Mouse (Mus musculus): Measurements from ENCODE around the gene Sdhc. TPM values are rescaled to one million over a fixed set of nuclear protein-coding genes. Genes with fewer than 3 reads are reported as not detected.

Sdhc gene
- total and polyA plus RNA-seq, 2 experiments from 2014 or later: 263 to 313 TPM

DNA sequence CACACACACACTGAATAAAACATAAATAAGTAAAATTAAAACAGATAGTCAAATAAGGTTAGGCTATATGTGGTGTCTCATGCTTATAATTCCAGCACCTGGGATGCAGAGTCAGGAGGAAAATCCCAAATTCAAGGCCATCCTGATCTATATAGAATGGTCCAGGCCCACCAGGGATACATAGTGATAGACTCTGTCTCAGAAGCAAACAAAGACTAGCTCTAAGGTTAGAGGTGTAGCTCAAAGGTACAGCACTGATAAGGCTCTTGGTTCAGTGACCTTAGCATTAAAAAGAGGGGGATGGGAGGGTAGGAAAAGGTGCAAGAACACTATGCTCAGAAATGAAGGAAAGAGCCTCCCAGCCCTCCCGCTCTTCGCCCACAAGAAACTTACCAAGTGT, 14.8 kb downstream of the Sdhc start:
- ATAC-seq (ENCODE audit: low FRiP score): no peak
- Histone ChIP-seq H3K36me3 (ENCODE audit: insufficient read depth, low read length) (peaks cover 22% of the 10 kb centered on the region), H3K9ac (replicated peaks; ENCODE audit: low read length, poor library complexity, severe bottlenecking) (no peak overlapping the region), H3K4me2 (ENCODE audit: low read depth, low read length, poor library complexity, severe bottlenecking) (no peak overlapping the region), H3K9me3 (ENCODE audit: low read length) (no peaks in the 10 kb centered on the region), H3K4me1 (ENCODE audit: insufficient read depth, low read length) (no peaks in the 10 kb centered on the region), H3K27ac (ENCODE audit: low read depth, low read length) (no peak overlapping the region), H3K4me3 (ENCODE audit: low read depth, low read length) (no peak overlapping the region), H3K27me3 (ENCODE audit: insufficient read depth, low read length) (no peaks in the 10 kb centered on the region)
- no peak for TF ChIP-seq CTCF (IDR thresholded peaks at IDR 0.05)
- WGBS: 97% methylated on average over 2 of the region's 2 CpGs
- DNase-seq (ENCODE audit: low spot score): no peak

GRCm38 (mm10) chr1:171130971-171131370, 19.4 kb downstream of the Sdhc start:
- H3K36me3 ChIP-seq (ENCODE audit: insufficient read depth, low read length): peaks cover 35% of the 10 kb centered on the region
- 85% methylated on average over 1 of the region's 1 CpGs for WGBS
- no peak overlapping the region for H3K27ac ChIP-seq (ENCODE audit: low read depth, low read length)
- no peak for ATAC-seq (ENCODE audit: low FRiP score)
- no peak overlapping the region for H3K4me3 ChIP-seq (ENCODE audit: low read depth, low read length)
- no peaks in the 10 kb centered on the region for H3K9me3 ChIP-seq (ENCODE audit: low read length)
- DNase-seq (ENCODE audit: low spot score): no peak
- no peak for TF ChIP-seq CTCF (IDR thresholded peaks at IDR 0.05)
- H3K9ac ChIP-seq (replicated peaks; ENCODE audit: low read length, poor library complexity, severe bottlenecking): no peak overlapping the region
- no peak overlapping the region for H3K4me2 ChIP-seq (ENCODE audit: low read depth, low read length, poor library complexity, severe bottlenecking)
- H3K27me3 ChIP-seq (ENCODE audit: insufficient read depth, low read length): no peaks in the 10 kb centered on the region
- no peaks in the 10 kb centered on the region for H3K4me1 ChIP-seq (ENCODE audit: insufficient read depth, low read length)

DNA sequence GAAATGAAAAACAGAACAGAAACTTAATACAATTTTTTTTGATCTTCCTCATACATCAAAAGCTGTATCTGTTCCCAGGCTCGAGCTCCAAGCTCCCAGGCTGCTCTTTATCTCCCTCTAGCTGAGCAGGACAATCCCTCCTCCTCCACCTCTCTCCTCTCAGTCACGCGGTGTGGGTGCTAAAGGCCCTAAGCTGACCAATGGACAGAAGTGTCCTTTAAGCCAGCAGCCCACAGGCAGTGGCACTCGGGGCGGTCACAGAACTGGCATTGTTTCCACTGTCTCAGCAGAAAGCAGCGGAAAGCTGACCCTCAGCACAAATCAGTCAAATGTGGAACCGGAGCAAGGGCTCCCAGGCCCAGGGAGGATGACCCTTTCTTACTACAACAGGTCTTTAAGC, 21.2 kb downstream of the Sdhc start:
- H3K36me3 ChIP-seq (ENCODE audit: insufficient read depth, low read length): peaks cover 26% of the 10 kb centered on the region
- TF ChIP-seq CTCF (IDR thresholded peaks at IDR 0.05): peak; percentile 22; the same call in 1 of the 2 replicates
- H3K27me3 ChIP-seq (ENCODE audit: insufficient read depth, low read length): no peaks in the 10 kb centered on the region
- ATAC-seq (ENCODE audit: low FRiP score) (no peak), DNase-seq (ENCODE audit: low spot score) (peak; percentile 10)
- no peaks in the 10 kb centered on the region for H3K4me1 ChIP-seq (ENCODE audit: insufficient read depth, low read length)
- no peak overlapping the region for H3K9ac ChIP-seq (replicated peaks; ENCODE audit: low read length, poor library complexity, severe bottlenecking)
- no peak overlapping the region for H3K4me2 ChIP-seq (ENCODE audit: low read depth, low read length, poor library complexity, severe bottlenecking)
- 64% methylated on average over 7 of the region's 7 CpGs for WGBS
- H3K4me3 ChIP-seq (ENCODE audit: low read depth, low read length): no peak overlapping the region
- H3K27ac ChIP-seq (ENCODE audit: low read depth, low read length): no peak overlapping the region
- no peaks in the 10 kb centered on the region for H3K9me3 ChIP-seq (ENCODE audit: low read length)

DNA sequence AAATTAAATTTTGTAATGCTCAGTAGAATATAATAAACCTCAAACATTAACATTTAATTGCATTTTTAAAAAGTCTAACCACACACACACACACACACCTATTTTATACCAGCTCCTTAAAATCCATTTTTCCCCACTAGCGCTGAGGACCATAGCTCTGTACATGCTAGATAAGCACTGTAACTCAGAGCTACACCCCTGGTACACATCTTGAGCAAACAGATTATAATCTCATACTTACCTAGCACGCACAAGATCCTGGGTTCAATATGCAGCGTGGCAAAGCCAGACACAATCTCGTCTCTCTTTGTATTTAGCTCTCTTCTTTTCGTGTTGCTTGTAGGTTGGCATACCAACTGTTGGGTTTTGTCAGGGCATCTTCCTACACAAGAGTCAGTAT, 26.0 kb downstream of the Sdhc start:
- H3K9me3 ChIP-seq (ENCODE audit: low read length): no peaks in the 10 kb centered on the region
- no peak overlapping the region for H3K9ac ChIP-seq (replicated peaks; ENCODE audit: low read length, poor library complexity, severe bottlenecking)
- no peak for DNase-seq (ENCODE audit: low spot score)
- no peak overlapping the region for H3K4me3 ChIP-seq (ENCODE audit: low read depth, low read length)
- TF ChIP-seq CTCF (IDR thresholded peaks at IDR 0.05): no peak
- H3K4me2 ChIP-seq (ENCODE audit: low read depth, low read length, poor library complexity, severe bottlenecking): no peak overlapping the region
- H3K27ac ChIP-seq (ENCODE audit: low read depth, low read length): no peak overlapping the region
- no peak for ATAC-seq (ENCODE audit: low FRiP score)
- no peaks in the 10 kb centered on the region for H3K27me3 ChIP-seq (ENCODE audit: insufficient read depth, low read length)
- no peaks in the 10 kb centered on the region for H3K4me1 ChIP-seq (ENCODE audit: insufficient read depth, low read length)
- 91% methylated on average over 5 of the region's 5 CpGs for WGBS
- H3K36me3 ChIP-seq (ENCODE audit: insufficient read depth, low read length): peaks cover 13% of the 10 kb centered on the region

DNA sequence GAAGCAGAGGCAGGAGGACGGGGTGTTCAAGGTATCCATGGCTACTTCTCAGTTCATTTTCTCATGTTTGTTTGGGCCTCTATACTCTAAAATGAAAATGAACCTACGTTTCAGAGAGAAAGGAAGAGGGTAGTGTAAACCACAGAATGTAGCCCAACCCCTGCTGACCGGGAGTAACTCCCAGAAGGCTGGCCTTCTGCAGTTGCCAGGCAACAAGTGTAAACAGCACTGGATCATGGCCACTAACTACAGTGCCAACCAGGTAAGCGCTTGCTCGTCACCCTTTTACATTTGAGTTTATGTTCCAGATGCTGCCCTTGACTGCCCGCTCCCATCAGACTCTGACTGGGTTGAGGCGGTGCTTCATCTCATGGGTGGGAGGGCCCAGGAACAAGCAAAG, 27.5 kb downstream of the Sdhc start:
- no peak for TF ChIP-seq CTCF (IDR thresholded peaks at IDR 0.05)
- Histone ChIP-seq H3K4me2 (ENCODE audit: low read depth, low read length, poor library complexity, severe bottlenecking) (no peak overlapping the region), H3K9ac (replicated peaks; ENCODE audit: low read length, poor library complexity, severe bottlenecking) (no peak overlapping the region), H3K27me3 (ENCODE audit: insufficient read depth, low read length) (no peaks in the 10 kb centered on the region), H3K36me3 (ENCODE audit: insufficient read depth, low read length) (peaks cover 3% of the 10 kb centered on the region; the same call in 1 of the 2 replicates), H3K4me1 (ENCODE audit: insufficient read depth, low read length) (no peaks in the 10 kb centered on the region), H3K4me3 (ENCODE audit: low read depth, low read length) (no peak overlapping the region), H3K9me3 (ENCODE audit: low read length) (no peaks in the 10 kb centered on the region), H3K27ac (ENCODE audit: low read depth, low read length) (no peak overlapping the region)
- DNase-seq (ENCODE audit: low spot score) (peak; percentile 46), ATAC-seq (ENCODE audit: low FRiP score) (no peak)
- 37% methylated on average over 7 of the region's 7 CpGs for WGBS

DNA sequence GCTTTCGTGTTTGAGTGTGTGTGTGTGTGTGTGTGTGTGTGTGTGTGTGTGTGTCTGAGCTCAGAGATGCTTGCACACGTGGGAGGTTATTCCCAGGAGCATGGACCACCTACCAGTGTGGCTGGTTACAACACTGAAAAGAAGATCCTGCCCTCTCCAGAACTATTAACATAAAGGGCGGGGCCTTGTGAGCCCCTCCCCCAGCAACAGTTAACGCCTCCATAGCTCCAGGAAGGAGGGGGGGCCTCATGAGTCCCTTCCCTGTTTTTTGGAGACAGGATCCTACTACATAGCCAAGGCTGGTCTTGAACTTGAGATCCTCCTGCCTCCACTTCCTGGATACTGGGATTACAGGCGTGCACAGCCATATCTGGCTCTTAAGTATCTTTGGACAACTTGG, 28.6 kb downstream of the Sdhc start:
- TF ChIP-seq CTCF (IDR thresholded peaks at IDR 0.05): no peak
- Histone ChIP-seq H3K27ac (ENCODE audit: low read depth, low read length) (no peak overlapping the region), H3K9ac (replicated peaks; ENCODE audit: low read length, poor library complexity, severe bottlenecking) (no peak overlapping the region), H3K4me1 (ENCODE audit: insufficient read depth, low read length) (no peaks in the 10 kb centered on the region), H3K4me3 (ENCODE audit: low read depth, low read length) (no peak overlapping the region), H3K9me3 (ENCODE audit: low read length) (no peaks in the 10 kb centered on the region), H3K36me3 (ENCODE audit: insufficient read depth, low read length) (no peaks in the 10 kb centered on the region; the same call in 1 of the 2 replicates), H3K4me2 (ENCODE audit: low read depth, low read length, poor library complexity, severe bottlenecking) (no peak overlapping the region), H3K27me3 (ENCODE audit: insufficient read depth, low read length) (no peaks in the 10 kb centered on the region)
- no peak for ATAC-seq (ENCODE audit: low FRiP score)
- 49% methylated on average over 5 of the region's 5 CpGs for WGBS
- no peak for DNase-seq (ENCODE audit: low spot score)

Measured in midbrain, postnatal 0 days (tissue).